Mouse (Mus musculus) layer of hippocampus, adult 9-11 months (tissue): ENCODE data around the gene Wdr34.

Source experiments
- DNase-seq: peaks from one replicate; pipeline ENCODE4 v3.0.0; 2022

Wdr34 gene

DNA sequence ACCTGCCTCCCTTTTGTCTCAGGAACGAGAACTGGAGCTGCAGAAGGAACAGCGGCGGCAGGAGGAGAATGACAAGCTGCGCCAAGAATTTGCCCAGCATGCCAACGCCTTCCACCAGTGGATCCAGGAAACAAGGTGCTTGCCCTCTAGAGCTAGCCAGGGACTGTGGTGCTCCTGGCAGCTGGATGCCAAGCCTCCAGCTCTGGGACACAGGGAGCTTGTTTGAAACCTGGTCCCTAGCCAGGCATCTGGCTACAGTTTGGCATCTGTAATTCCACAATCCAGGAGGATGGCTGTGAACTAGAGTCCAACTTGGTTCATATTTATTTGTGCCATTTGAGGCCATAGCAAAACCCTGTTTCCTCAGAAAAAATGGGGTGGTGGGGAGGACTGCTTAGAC lies 21.7 kb downstream of the Wdr34 start:
- DNase-seq: no peak

DNA sequence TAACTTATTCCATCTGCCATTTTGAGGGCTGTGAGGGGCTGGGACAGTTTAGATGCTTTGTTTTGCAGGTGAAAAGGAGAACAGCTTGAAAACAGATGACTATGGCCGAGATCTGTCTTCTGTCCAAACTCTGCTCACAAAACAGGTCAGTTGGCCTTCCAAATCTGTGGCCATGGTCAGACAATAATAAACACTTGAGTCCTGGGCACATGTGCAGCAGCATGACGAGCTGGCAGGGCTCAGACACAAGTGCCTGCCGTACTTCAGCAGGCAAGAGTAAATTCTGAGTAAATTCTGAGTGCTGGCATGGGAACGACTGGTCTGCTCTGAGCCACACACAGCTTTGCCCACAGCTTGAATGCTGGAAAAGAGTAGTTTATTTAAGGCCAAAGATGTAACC lies 23.2 kb downstream of the Wdr34 start:
- DNase-seq: no peak

DNA sequence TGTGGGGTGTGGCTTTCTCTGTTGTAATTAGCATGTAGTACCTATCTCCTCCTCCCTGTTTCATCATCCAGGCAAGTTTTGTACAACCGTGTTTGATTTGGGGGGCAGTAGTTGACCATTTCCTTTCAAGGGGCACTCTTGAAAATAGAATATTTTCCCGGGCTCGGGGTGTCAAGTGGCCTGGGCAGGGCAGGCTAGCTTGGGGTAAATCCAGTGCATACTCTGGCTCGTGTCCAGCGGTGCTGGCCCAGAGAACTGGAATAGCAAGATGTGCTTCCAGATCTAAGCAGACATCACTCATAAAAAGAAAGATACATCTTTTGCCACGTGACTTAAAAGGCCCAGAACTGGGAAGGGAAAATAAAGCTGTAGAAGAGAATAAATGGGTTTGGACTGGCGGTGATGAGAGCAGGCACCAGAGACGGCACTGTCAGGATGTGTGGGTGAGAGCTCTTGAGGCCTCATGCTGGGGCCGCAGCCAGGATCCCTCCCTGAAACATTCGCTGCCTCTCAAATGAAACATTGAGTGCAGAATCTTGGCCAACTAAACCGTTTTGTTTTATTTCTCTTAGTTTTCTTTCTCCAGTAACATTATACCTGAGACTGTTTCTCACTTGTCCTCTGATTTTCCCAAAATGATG lies 34.2 kb downstream of the Wdr34 start:
- DNase-seq: no peak

DNA sequence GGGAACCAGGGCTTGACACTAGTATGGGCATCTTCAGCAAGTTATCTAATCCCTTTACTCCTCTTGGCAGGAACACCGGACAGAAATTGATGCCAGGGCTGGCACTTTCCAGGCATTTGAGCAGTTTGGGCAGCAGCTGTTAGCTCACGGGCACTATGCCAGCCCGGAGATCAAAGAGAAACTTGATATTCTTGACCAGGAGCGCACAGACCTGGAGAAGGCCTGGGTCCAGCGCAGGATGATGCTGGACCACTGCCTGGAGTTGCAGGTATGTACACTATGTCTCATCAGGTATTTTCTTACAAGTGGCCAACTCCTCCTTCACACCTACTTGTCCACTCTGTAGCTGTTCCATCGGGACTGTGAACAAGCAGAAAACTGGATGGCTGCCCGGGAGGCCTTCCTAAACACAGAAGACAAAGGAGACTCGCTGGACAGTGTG lies 37.8 kb downstream of the Wdr34 start:
- DNase-seq: no peak

DNA sequence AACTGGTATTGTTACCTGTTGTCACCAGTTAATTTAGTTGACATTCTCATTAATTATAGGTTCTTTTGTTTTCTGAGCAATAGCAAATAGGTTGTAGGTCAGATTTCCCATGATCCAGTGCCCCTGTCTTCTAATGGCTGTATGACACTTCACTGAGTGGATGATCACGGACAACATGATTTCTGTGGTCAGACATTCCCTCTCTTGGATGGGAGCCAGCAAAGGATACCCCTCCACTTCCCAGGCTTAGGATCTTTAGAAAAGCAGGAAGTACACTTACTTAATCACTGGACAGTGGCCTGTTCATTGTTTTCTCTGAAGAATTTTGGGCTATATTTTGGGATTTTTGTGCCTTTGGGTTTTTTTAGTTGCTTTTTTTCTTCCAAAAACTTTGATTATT lies 39.6 kb downstream of the Wdr34 start:
- no peak for DNase-seq

DNA sequence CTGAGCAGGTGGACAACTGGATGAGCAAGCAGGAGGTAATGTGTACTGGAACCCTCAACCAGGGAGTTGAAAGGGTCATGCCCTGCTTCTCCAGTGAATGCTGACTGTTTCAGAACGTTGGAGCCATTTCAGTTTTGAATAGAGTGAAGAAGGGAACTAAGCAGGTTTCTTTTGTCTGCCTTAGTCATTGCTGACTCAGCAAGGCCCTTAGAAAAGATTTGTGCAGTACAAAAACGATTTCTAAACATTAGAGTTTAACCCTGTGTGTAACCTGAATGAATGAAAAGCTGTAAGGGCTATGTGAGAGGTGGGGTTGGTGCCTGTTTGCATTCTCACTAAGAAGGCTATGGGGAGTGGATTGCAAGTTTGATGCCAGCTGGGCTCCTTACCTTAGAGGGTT lies 56.7 kb downstream of the Wdr34 start:
- DNase-seq: no peak
